Mouse (Mus musculus) neural tube, embryonic 11.5 days (tissue): ENCODE data around the gene C530008M17Rik. TPM values are rescaled to one million over a fixed set of nuclear protein-coding genes. Genes with fewer than 3 reads are reported as not detected.

ENCODE experiments used
- ATAC-seq: fragments of 200-750 bp; cut with Nextera tagmentation; 2 replicates; pipeline ENCODE4 v1.8.0; 2017; ENCODE audit warnings: moderate number of reproducible peaks, mild to moderate bottlenecking, moderate TSS enrichment, moderate library complexity; ENCODE audit not compliant: insufficient read depth, low FRiP score, low TSS enrichment
- DNase-seq: peaks from one replicate; pipeline ENCODE4 v3.0.0-alpha.2; 2015; ENCODE audit warnings: low spot score
- H3K27ac ChIP-seq: fragments of 300-500 bp; sonication (generic); 2 replicates; pipeline ENCODE4 v1.5.1; 2014; ENCODE audit warnings: low read depth, mild to moderate bottlenecking, low read length
- H3K27me3 ChIP-seq: fragments of 300-500 bp; sonication (generic); 2 replicates; pipeline ENCODE4 v1.6.1; 2014; ENCODE audit warnings: mild to moderate bottlenecking, low read length, mixed read lengths; ENCODE audit not compliant: control insufficient read depth, insufficient read depth
- H3K36me3 ChIP-seq: fragments of 300-500 bp; sonication (generic); 2 replicates; pipeline ENCODE4 v1.6.1; 2014; ENCODE audit warnings: mild to moderate bottlenecking, low read length, moderate library complexity, mixed read lengths; ENCODE audit not compliant: control insufficient read depth, insufficient read depth
- H3K4me1 ChIP-seq: fragments of 300-500 bp; sonication (generic); 2 replicates; pipeline ENCODE4 v1.6.1; 2014; ENCODE audit warnings: low read length, mixed read lengths; ENCODE audit not compliant: control insufficient read depth, insufficient read depth
- H3K4me2 ChIP-seq: fragments of 300-500 bp; sonication (generic); 2 replicates; pipeline ENCODE4 v1.6.1; 2014; ENCODE audit warnings: low read depth, mild to moderate bottlenecking, moderate library complexity
- H3K4me3 ChIP-seq: fragments of 300-500 bp; sonication (generic); 2 replicates; pipeline ENCODE4 v1.5.1; 2014; ENCODE audit warnings: low read depth, low read length
- H3K9ac ChIP-seq: fragments of 300-500 bp; sonication (generic); 2 replicates; pipeline ENCODE4 v1.6.1; 2014; ENCODE audit warnings: mild to moderate bottlenecking, low read length
- H3K9me3 ChIP-seq: fragments of 300-500 bp; sonication (generic); 2 replicates; pipeline ENCODE4 v1.6.1; 2016; ENCODE audit warnings: low read length; ENCODE audit not compliant: control insufficient read depth
- WGBS: fragments of 180-500 bp; shearing (Covaris S2); extraction: QIAGEN DNeasy Blood & Tissue Kit; methylation state at CpG from one replicate; pipeline ENCODE4 v1.1.7; 2014; 5-methylcytosine and 5-hydroxymethylcytosine counted together
- polyA plus RNA-seq: library from polyadenylated mRNA; unstranded; fragments of >200 nt; fragmentation: Nextera tagmentation; extraction: Ambion mirVana; gene quantifications from 2 replicates; pipeline ENCODE4 v1.2.1, GENCODE M21; 2014

Gene C530008M17Rik
- polyA plus RNA-seq, 1 experiment from 2014 or later, result 38.6 TPM

GRCm38 (mm10) chr5:76733055-76733641 is 76.8 kb downstream of the C530008M17Rik start:
- no peaks in the 10 kb centered on the region for H3K27me3 ChIP-seq
- ATAC-seq (no peak), DNase-seq (no peak)
- H3K4me2 ChIP-seq, result no peak overlapping the region
- H3K27ac ChIP-seq, result no peak overlapping the region
- no peak overlapping the region for H3K4me3 ChIP-seq
- no peak overlapping the region for H3K9ac ChIP-seq
- H3K4me1 ChIP-seq, result no peaks in the 10 kb centered on the region
- 84% methylated on average over 6 of the region's 6 CpGs for WGBS
- H3K9me3 ChIP-seq, result no peaks in the 10 kb centered on the region
- no peaks in the 10 kb centered on the region for H3K36me3 ChIP-seq

DNA sequence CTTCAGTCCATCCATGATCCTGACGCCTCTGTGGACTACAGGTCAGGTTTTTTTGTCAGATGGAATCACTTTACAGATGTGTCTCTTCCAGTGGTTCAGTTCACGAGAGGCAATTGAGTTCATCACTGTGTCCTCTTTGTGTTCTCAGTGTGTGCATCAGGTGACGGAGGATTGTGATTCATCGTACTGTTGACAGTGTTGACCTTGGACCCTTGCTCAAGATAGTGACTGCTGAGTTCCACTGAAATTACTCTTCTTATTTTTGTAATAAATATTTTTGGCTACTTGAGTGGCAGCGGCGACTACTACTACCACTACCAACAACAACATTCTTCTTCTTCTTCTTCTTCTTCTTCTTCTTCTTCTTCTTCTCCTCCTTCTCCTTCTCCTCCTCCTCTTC is 85.2 kb downstream of the C530008M17Rik start:
- H3K4me2 ChIP-seq, result no peak overlapping the region
- H3K9me3 ChIP-seq, result no peaks in the 10 kb centered on the region
- peaks cover 2% of the 10 kb centered on the region; the same call in 1 of the 2 replicates for H3K36me3 ChIP-seq
- WGBS, result 93% methylated on average over 6 of the region's 6 CpGs
- no peaks in the 10 kb centered on the region for H3K27me3 ChIP-seq
- H3K4me3 ChIP-seq, result no peak overlapping the region
- H3K27ac ChIP-seq, result no peak overlapping the region
- no peak overlapping the region for H3K9ac ChIP-seq
- no peak for ATAC-seq
- no peaks in the 10 kb centered on the region for H3K4me1 ChIP-seq
- no peak for DNase-seq

GRCm38 (mm10) chr5:76742076-76742475 is 85.8 kb downstream of the C530008M17Rik start:
- DNase-seq (no peak), ATAC-seq (no peak)
- no peaks in the 10 kb centered on the region for H3K9me3 ChIP-seq
- no peak overlapping the region for H3K27ac ChIP-seq
- H3K9ac ChIP-seq, result no peak overlapping the region
- peaks cover 2% of the 10 kb centered on the region; the same call in 1 of the 2 replicates for H3K36me3 ChIP-seq
- H3K4me2 ChIP-seq, result no peak overlapping the region
- no peak overlapping the region for H3K4me3 ChIP-seq
- H3K27me3 ChIP-seq, result no peaks in the 10 kb centered on the region
- no peaks in the 10 kb centered on the region for H3K4me1 ChIP-seq
- 97% methylated on average over 6 of the region's 6 CpGs for WGBS

DNA sequence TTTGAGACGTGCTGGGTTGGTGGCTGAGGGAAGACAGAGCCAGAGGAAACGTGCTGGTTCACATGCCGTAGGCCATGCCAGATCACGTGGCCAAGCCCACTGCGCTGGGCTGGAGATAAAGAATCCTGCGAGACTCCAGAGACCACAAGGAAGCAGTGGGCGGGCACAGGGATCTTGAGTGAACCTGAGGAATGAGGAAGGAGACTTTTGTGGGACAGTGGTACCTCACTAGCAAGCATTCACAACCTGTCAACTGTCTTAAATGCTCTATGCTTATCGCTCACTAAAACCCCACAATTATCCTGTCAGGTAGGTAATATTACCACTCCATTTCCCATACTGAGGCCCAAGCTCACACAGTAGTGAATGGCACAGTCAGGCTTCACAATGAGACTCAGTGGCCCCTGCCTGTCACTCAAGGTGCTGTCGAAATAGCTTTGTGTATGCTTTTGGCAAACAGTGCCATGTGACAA is 88.5 kb downstream of the C530008M17Rik start:
- DNase-seq (no peak), ATAC-seq (no peak)
- H3K36me3 ChIP-seq, result peaks cover 2% of the 10 kb centered on the region; the same call in 1 of the 2 replicates
- no peaks in the 10 kb centered on the region for H3K4me1 ChIP-seq
- H3K27ac ChIP-seq, result no peak overlapping the region
- no peak overlapping the region for H3K9ac ChIP-seq
- 91% methylated on average over 9 of the region's 9 CpGs for WGBS
- H3K4me3 ChIP-seq, result no peak overlapping the region
- H3K4me2 ChIP-seq, result no peak overlapping the region
- H3K9me3 ChIP-seq, result no peaks in the 10 kb centered on the region
- no peaks in the 10 kb centered on the region for H3K27me3 ChIP-seq

DNA sequence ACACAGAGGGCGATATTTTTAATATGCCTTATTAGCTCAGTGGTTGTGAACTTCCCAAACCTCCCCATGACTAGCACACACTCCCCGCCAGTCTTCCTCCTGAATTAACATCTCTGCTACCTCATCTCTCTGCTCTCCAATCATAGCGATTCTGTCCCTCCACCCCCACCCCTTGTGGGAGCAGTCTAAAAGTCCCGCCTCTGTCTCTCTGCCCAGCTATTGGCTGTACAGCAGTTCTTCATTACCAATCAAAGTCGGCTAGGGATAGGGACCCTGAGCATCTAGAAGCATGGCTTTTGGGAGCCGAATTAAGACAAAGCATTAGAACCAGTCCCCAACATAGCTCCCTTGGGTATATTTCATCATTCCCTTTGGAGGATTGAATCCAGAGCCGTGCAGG is 91.5 kb downstream of the C530008M17Rik start:
- Histone ChIP-seq H3K4me1 (0 out of 2 replicates have a peak, but pooled peaks cover 3% of the 10 kb centered on the region), H3K27ac (no peak overlapping the region), H3K27me3 (no peaks in the 10 kb centered on the region), H3K4me2 (no peak overlapping the region), H3K9ac (no peak overlapping the region), H3K36me3 (no peaks in the 10 kb centered on the region; the same call in 1 of the 2 replicates), H3K9me3 (no peaks in the 10 kb centered on the region), H3K4me3 (no peak overlapping the region)
- 67% methylated on average over 7 of the region's 7 CpGs for WGBS
- ATAC-seq, result peak; percentile 61
- DNase-seq, result no peak

DNA sequence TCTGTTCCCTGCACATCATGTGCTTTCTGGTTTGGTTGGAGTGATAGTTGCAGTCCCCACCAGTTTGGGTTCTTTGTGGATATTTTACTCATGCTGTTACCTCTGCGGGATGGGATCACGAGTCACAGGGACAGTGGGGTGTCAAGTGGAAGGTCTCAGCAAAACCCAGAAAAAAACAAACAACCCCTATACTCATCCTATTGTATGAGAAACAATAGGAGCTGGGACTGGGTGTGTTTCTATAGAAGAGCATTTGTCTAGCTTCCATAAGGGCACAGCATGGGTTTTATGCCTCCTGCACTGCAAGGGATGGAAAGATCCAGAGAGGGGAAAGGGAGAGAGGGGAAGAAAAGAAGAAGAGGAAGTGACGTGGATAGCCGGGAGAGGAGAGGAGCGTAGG is 96.0 kb downstream of the C530008M17Rik start:
- ATAC-seq, result no peak
- no peak for DNase-seq
- 0 out of 2 replicates have a peak, but pooled peaks cover 3% of the 10 kb centered on the region for H3K4me1 ChIP-seq
- no peak overlapping the region for H3K4me3 ChIP-seq
- no peaks in the 10 kb centered on the region for H3K9me3 ChIP-seq
- H3K27me3 ChIP-seq, result no peaks in the 10 kb centered on the region
- H3K4me2 ChIP-seq, result no peak overlapping the region
- no peak overlapping the region for H3K9ac ChIP-seq
- no peaks in the 10 kb centered on the region for H3K36me3 ChIP-seq
- 38% methylated on average over 5 of the region's 5 CpGs for WGBS
- H3K27ac ChIP-seq, result no peak overlapping the region

DNA sequence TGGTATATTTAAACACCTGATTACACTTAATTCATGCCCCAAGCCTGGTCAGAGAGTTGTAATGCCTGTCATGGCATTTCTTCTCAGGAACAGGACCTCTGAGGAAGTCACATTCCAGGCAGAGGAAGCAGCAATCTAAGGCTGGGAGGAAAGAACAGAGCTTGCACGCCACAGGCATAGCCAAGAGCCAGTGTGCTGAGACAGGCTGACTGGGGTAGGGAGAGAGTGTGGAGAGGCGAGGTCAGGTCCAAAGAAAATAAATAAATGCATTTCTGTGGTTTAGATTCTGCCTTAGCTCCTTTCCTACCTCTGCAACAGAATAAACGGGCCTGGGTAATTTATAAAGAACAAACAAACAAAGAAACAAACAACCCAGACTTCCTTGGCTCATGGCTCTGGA is 104.0 kb downstream of the C530008M17Rik start:
- ATAC-seq (no peak), DNase-seq (no peak)
- 70% methylated on average over 3 of the region's 3 CpGs for WGBS
- Histone ChIP-seq H3K9me3 (no peaks in the 10 kb centered on the region), H3K27ac (no peak overlapping the region), H3K4me1 (peaks cover 3% of the 10 kb centered on the region; the same call in 1 of the 2 replicates), H3K36me3 (no peaks in the 10 kb centered on the region; the same call in 1 of the 2 replicates), H3K27me3 (no peaks in the 10 kb centered on the region), H3K4me2 (no peak overlapping the region), H3K4me3 (no peak overlapping the region), H3K9ac (no peak overlapping the region)

- Histone ChIP-seq H3K4me1 (peaks cover 3% of the 10 kb centered on the region; the same call in 1 of the 2 replicates), H3K27ac (0 out of 2 replicates have a peak overlapping the region, but pooled peaks have one; percentile 45), H3K9ac (no peak overlapping the region), H3K4me2 (no peak overlapping the region), H3K27me3 (no peaks in the 10 kb centered on the region), H3K4me3 (no peak overlapping the region), H3K36me3 (peaks cover 3% of the 10 kb centered on the region), H3K9me3 (no peaks in the 10 kb centered on the region)
- 67% methylated on average over 14 of the region's 14 CpGs for WGBS
- peak; percentile 58 for ATAC-seq
- peak; percentile 39 for DNase-seq
Measured at GRCm38 (mm10) chr5:76762030-76762698, 105.9 kb downstream of the C530008M17Rik start.
